Mouse (Mus musculus) layer of hippocampus, postnatal 14 days (tissue): ENCODE data around the gene Dync1i2. TPM values are rescaled to one million over a fixed set of nuclear protein-coding genes. Genes with fewer than 3 reads are reported as not detected.
A peak's percentile ranks its signal among the peaks of the same experiment; 100 is the strongest.

Experiments used
- DNase-seq, 2 experiments: peaks; one replicate each; pipeline ENCODE4 v3.0.0; 2021 to 2022; ENCODE audit warnings: low spot score in 2 of 2, mixed read lengths in 1 of 2
- long read RNA-seq, 2 experiments: library from polyadenylated mRNA; stranded (forward); transcript quantifications; one replicate each; pipeline ENCODE4 v2.0.0; 2021
- total RNA-seq, 2 experiments: library from RNA; stranded (reverse); gene quantifications; 2 replicates each; pipeline ENCODE4 v1.2.3; 2021

Gene Dync1i2
- total RNA-seq, result 100 to 1,000 TPM; 143 to 146 TPM
- long read RNA-seq, experiment 1, transcript Dync1i2-204 (16 exons, 2,466 nt), result minor isoform, 20 of 96 reads
- long read RNA-seq, experiment 1, transcript Dync1i2-202 (17 exons, 2,097 nt), result major isoform, 27 of 96 reads
- long read RNA-seq, experiment 1, transcript Dync1i2-201 (16 exons, 2,631 nt), result minor isoform, 15 of 96 reads
- long read RNA-seq, experiment 1, transcript Dync1i2-207 (17 exons, 2,585 nt), result minor isoform, 15 of 96 reads
- long read RNA-seq, experiment 1, partial matches to known transcripts, result 12 of 96 reads
- long read RNA-seq, experiment 1, other reads (novel, unspliced or antisense), result 6 of 96 reads
- long read RNA-seq, experiment 2, transcript Dync1i2-201 (16 exons, 2,631 nt), result major isoform, 26 of 107 reads
- long read RNA-seq, experiment 2, transcript Dync1i2-204 (16 exons, 2,466 nt), result minor isoform, 13 of 107 reads
- long read RNA-seq, experiment 2, transcript Dync1i2-207 (17 exons, 2,585 nt), result minor isoform, 15 of 107 reads
- long read RNA-seq, experiment 2, transcript Dync1i2-202 (17 exons, 2,097 nt), result minor isoform, 16 of 107 reads
- long read RNA-seq, experiment 2, partial matches to known transcripts, result 28 of 107 reads
- long read RNA-seq, experiment 2, other reads (novel, unspliced or antisense), result 9 of 107 reads

GRCm38 (mm10) chr2:71211591-71212359, at the start of gene Dync1i2:
TSS of gene Dync1i2 (plus strand) at chr2:71211706.
- peak; percentile 93 to 96 for DNase-seq

GRCm38 (mm10) chr2:71162831-71163621, 48.5 kb upstream of the Dync1i2 start:
- DNase-seq, result peak in 1 of 2 experiments; percentile 7

- no peak for DNase-seq
Measured at GRCm38 (mm10) chr2:71167211-71167610, 44.3 kb upstream of the Dync1i2 start.

GRCm38 (mm10) chr2:71168461-71169021, 43.0 kb upstream of the Dync1i2 start:
- DNase-seq, result no peak

- DNase-seq, result no peak
Measured at GRCm38 (mm10) chr2:71173031-71173430, 38.5 kb upstream of the Dync1i2 start.

- DNase-seq, result no peak
Measured at GRCm38 (mm10) chr2:71176329-71177249, 34.9 kb upstream of the Dync1i2 start.

GRCm38 (mm10) chr2:71177250-71177615, 34.3 kb upstream of the Dync1i2 start:
- no peak for DNase-seq

- no peak for DNase-seq
Measured at GRCm38 (mm10) chr2:71177760-71178159, 33.7 kb upstream of the Dync1i2 start.

- DNase-seq, result no peak
Measured at GRCm38 (mm10) chr2:71179716-71180115, 31.8 kb upstream of the Dync1i2 start.

GRCm38 (mm10) chr2:71180566-71181217, 30.8 kb upstream of the Dync1i2 start:
- DNase-seq, result no peak

GRCm38 (mm10) chr2:71187950-71188349, 23.6 kb upstream of the Dync1i2 start:
- no peak for DNase-seq

- DNase-seq, result no peak
Measured at GRCm38 (mm10) chr2:71188861-71189260, 22.6 kb upstream of the Dync1i2 start.

- DNase-seq, result no peak
Measured at GRCm38 (mm10) chr2:71191391-71192194, 19.9 kb upstream of the Dync1i2 start.

GRCm38 (mm10) chr2:71192195-71192807, 19.2 kb upstream of the Dync1i2 start:
- DNase-seq, result no peak

- DNase-seq, result peak in 1 of 2 experiments; percentile 13
Measured at GRCm38 (mm10) chr2:71194137-71194960, 17.2 kb upstream of the Dync1i2 start.

GRCm38 (mm10) chr2:71196947-71197346, 14.6 kb upstream of the Dync1i2 start:
- no peak for DNase-seq

GRCm38 (mm10) chr2:71198907-71199306, 12.6 kb upstream of the Dync1i2 start:
- DNase-seq, result no peak
